In the genomic region with DNA sequence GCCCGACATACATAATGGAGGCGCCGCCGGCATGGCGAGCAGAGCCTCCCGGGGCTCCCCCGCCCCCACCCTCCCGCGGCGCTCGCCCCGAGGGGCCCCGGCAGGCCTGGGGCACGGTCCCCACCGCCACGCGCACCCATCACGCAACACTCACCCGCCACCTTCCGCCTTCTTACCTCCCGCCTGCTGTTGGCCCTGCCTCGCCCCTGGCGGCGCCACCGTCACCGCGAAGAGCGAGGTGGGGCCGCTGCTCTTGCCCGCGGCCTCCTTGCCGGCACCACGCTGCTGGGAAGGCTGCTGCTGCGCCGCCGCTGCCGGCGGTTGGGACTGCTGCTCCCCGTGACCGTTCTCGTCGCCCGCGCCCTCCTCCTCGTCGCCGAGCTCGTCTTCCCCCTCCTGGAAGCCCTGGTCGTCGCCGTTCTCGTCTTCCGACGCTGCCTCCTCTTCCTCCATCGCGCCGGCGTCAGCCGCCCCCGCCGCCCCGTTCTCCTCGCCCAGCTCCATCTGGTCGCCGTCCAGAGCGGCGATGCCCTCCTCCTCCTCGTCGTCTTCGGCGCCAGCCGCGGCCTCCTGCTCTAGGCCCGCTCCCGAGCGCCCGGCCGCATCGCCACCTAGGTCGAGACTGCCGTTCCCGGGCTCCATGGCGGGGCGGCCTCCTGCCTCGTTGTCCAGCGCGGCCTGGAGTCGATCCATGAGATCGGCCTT, we compare ENCODE assay signal across 8 mouse cellular contexts. TPM values are rescaled to one million over a fixed set of nuclear protein-coding genes. Genes with fewer than 3 reads are reported as not detected.
DNase-seq lines count a peak whose midpoint lies in the region; ATAC-seq and TF ChIP-seq lines count a peak whose summit lies in the region.

No protein-coding gene starts in this region.

- peak overlapping the region; percentile 100 for H3K9ac ChIP-seq in liver, embryonic 12.5 days

- peaks cover 43% of the 10 kb centered on the region for H3K36me3 ChIP-seq in C2C12 (ENCODE audit: control insufficient read depth, insufficient read depth)
- peaks cover 45% of the 10 kb centered on the region for H3K36me3 ChIP-seq in embryonic facial prominence, embryonic 10.5 days (replicated peaks)
- peaks cover 41% of the 10 kb centered on the region for H3K36me3 ChIP-seq in liver, embryonic 12.5 days

- H3K79me3 ChIP-seq in C2C12 (ENCODE audit: low read depth): peaks cover 52% of the 10 kb centered on the region

- no peaks in the 10 kb centered on the region for H3K9me3 ChIP-seq in embryonic facial prominence, embryonic 10.5 days
- H3K9me3 ChIP-seq in liver, embryonic 12.5 days (replicated peaks): no peaks in the 10 kb centered on the region

- peak overlapping the region; percentile 95 for H3ac ChIP-seq in C2C12 (ENCODE audit: control insufficient read depth, insufficient read length, low read depth)

- no peak for TF ChIP-seq CTCF in C2C12 (IDR thresholded peaks at IDR 0.05; ENCODE audit: control insufficient read depth, insufficient read depth, insufficient read length)

- H3K4me3 ChIP-seq in C2C12 (ENCODE audit: insufficient read depth, poor library complexity, severe bottlenecking): peak overlapping the region; percentile 100
- peak overlapping the region; percentile 88 for H3K4me3 ChIP-seq in embryonic facial prominence, embryonic 10.5 days
- peak overlapping the region; percentile 96 for H3K4me3 ChIP-seq in liver, embryonic 12.5 days

- under 1% methylated on average over 89 of the region's 89 CpGs for WGBS in embryonic facial prominence, embryonic 10.5 days
- WGBS in liver, embryonic 12.5 days (ENCODE audit: insufficient replicate concordance): under 1% methylated on average over 88 of the region's 89 CpGs

- peak; percentile 61 for DNase-seq in adrenal gland, postnatal 25 days
- no peak for DNase-seq in adrenal gland, adult 2 months
- DNase-seq in embryonic facial prominence, embryonic 10.5 days (ENCODE audit: low spot score): no peak
- peak; percentile 61 for DNase-seq in heart, postnatal 4 days
- DNase-seq in testis, postnatal 10 days (ENCODE audit: low spot score): peak; percentile 71

- peaks cover 70% of the 10 kb centered on the region for H3K79me2 ChIP-seq in C2C12 (ENCODE audit: control insufficient read depth, insufficient read depth)

- H3K27me3 ChIP-seq in C2C12 (ENCODE audit: control insufficient read depth, insufficient read depth, insufficient read length): no peaks in the 10 kb centered on the region
- H3K27me3 ChIP-seq in embryonic facial prominence, embryonic 10.5 days (replicated peaks; ENCODE audit: low read depth, poor library complexity, severe bottlenecking): no peaks in the 10 kb centered on the region
- H3K27me3 ChIP-seq in liver, embryonic 12.5 days (replicated peaks): no peaks in the 10 kb centered on the region

- H3K4me2 ChIP-seq in liver, embryonic 12.5 days: peak overlapping the region; percentile 87

- peaks cover 32% of the 10 kb centered on the region for H3K4me1 ChIP-seq in embryonic facial prominence, embryonic 10.5 days
- H3K4me1 ChIP-seq in liver, embryonic 12.5 days: peaks cover 42% of the 10 kb centered on the region

- peak overlapping the region; percentile 100 for H3K27ac ChIP-seq in embryonic facial prominence, embryonic 10.5 days (replicated peaks)
- H3K27ac ChIP-seq in liver, embryonic 12.5 days: peak overlapping the region; percentile 100

- peak; percentile 57 for ATAC-seq in liver, embryonic 12.5 days
- peak; percentile 33 for ATAC-seq in monocyte, adult 5-6 weeks (replicated peaks; ENCODE audit: insufficient number of reproducible peaks, low FRiP score, low TSS enrichment, poor library complexity, severe bottlenecking)

TF ChIP-seq in C2C12, 6 proteins besides CTCF, POLR2A, EP300 and RAD21:
- TF ChIP-seq MAX (IDR thresholded peaks at IDR 0.05) (no peak), USF1 (IDR thresholded peaks at IDR 0.05; ENCODE audit: low read depth) (no peak), MYOG (IDR thresholded peaks at IDR 0.05; ENCODE audit: control insufficient read depth, extremely low read depth, insufficient read length) (peak; percentile 53), FOSL1 (IDR thresholded peaks at IDR 0.05; ENCODE audit: insufficient read depth, low read length, poor library complexity, severe bottlenecking) (no peak), CEBPB (IDR thresholded peaks at IDR 0.05; ENCODE audit: low read depth) (no peak)

RNA-seq across cellular contexts. Expression of a gene that starts 0.7 kb away (rescaled TPM):
- 446 and 468 TPM in 2 replicates for total RNA-seq in adrenal gland, postnatal 25 days (2021)
- total RNA-seq in adrenal gland, adult 2 months (2021): 100 to 1,000 TPM; 319 to 336 TPM
- polyA plus RNA-seq in adrenal gland, adult 2 months (2012; rRNA removed): 27.4 and 28.2 TPM in 2 replicates
- 169 TPM for polyA plus RNA-seq in C2C12 (2012; fragmentation: generic; extraction: Trizol)
- polyA plus RNA-seq in embryonic facial prominence, embryonic 10.5 days (2016; fragmentation: Nextera tagmentation; extraction: Ambion mirVana): 455 and 483 TPM in 2 replicates
- total RNA-seq in heart, postnatal 4 days (2021): 100 to 1,000 TPM; 343 to 362 TPM
- polyA plus RNA-seq in liver, embryonic 12.5 days (2016; fragmentation: Nextera tagmentation; extraction: Ambion mirVana): 556 and 569 TPM in 2 replicates
- 385 to 507 TPM (median 405 TPM) in 3 replicates for total RNA-seq in monocyte, adult 5-6 weeks (2017)

RNA-seq across cellular contexts. Expression of a gene that starts 18.0 kb away (rescaled TPM):
- 115 and 123 TPM in 2 replicates for total RNA-seq in adrenal gland, postnatal 25 days (2021)
- total RNA-seq in adrenal gland, adult 2 months (2021): 100 to 1,000 TPM in 1 of 2 experiments, 10 to 100 TPM in 1; 95.5 to 132 TPM
- polyA plus RNA-seq in adrenal gland, adult 2 months (2012; rRNA removed): 4.1 and 4.7 TPM in 2 replicates
- 40.8 TPM for polyA plus RNA-seq in C2C12 (2012; fragmentation: generic; extraction: Trizol)
- 72.9 and 76.9 TPM in 2 replicates for polyA plus RNA-seq in embryonic facial prominence, embryonic 10.5 days (2016; fragmentation: Nextera tagmentation; extraction: Ambion mirVana)
- total RNA-seq in heart, postnatal 4 days (2021): 100 to 1,000 TPM; 146 to 147 TPM
- 103 and 110 TPM in 2 replicates for polyA plus RNA-seq in liver, embryonic 12.5 days (2016; fragmentation: Nextera tagmentation; extraction: Ambion mirVana)
- 99.3 to 162 TPM (median 133 TPM) in 3 replicates for total RNA-seq in monocyte, adult 5-6 weeks (2017)

Comparison
In these comparisons a context has a peak if more than half of its experiments do, and no peak if none do; other contexts are left out.
1. DNase-seq: peak in adrenal gland, postnatal 25 days (single experiment), heart, postnatal 4 days (single experiment) and testis, postnatal 10 days (single experiment); none in adrenal gland, adult 2 months (single experiment) and embryonic facial prominence, embryonic 10.5 days (single experiment).
2. Peak in every context shown above with its lines, with median percentiles within 50 percentile points of each other: H3K4me3 ChIP-seq.